Mouse (Mus musculus) embryo, embryonic 9.5 days (tissue): ENCODE measurements around the gene Cd81.

Experiments
- DNase-seq: peaks from one replicate; pipeline ENCODE4 v3.0.0-alpha.2; 2017; ENCODE audit errors: extremely low spot score

The Cd81 gene

DNA sequence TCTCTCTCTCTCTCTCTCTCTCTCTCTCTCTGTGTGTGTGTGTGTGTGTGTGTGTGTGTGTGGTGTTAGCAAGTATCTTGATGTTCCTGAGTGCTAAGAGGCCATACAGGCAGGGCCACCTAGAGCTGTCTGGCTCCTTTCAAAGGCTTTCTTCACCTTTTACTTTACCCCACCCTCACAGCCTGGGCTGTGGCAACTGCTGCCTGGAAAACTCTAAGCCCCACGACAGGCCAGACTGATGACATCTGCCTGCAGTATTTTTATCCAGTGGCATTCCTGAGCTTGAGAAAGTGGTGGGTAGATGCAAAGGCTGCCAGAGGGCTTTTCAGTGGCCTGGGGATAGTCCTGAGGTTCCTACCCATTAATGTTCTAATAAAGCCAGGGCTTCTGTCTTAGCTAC, 59.9 kb downstream of the Cd81 start:
- no peak for DNase-seq

DNA sequence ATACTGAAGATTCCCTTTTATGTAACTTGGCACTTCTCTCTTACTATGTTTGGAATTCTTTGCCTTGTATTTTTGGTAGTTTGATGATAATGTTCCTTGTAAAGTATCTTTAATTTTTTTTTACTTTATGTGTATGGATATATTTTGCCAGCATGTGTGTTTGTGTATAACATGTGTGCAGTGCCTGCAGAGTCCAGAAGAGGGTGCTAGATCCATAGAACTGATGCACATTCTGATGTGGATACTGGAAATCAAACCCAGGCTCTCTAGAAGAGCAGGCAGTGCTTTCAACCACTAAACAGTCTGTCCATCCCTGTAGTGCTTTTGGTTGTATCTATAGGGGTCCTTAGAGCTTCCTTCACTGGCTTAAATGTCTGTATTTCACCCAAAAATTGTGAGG, 62.2 kb downstream of the Cd81 start:
- DNase-seq, result no peak

DNA sequence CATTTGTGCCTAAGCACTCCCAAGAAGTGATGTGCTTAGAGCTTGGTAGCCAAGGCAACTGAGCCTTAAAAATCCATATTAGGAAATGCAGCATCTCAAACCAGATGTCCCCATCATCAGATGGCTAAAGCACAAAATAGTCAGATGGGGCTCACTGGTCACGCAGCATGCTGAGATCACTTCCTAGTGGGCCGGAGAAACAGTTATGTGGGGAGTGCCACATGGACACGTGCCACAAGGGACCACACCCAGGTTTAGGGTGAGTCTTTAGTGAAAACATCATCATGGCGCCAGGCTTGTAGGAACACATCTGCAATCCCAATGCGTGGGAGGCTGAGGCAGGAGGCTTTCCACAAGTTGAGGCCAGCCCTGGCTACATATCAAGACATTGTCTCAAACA, 64.0 kb downstream of the Cd81 start:
- DNase-seq, result no peak
